Mouse (Mus musculus) heart, adult 2 months (tissue): ENCODE measurements around the gene Tmem259. TPM values are rescaled to one million over a fixed set of nuclear protein-coding genes. Genes with fewer than 3 reads are reported as not detected.

Source experiments
- DNase-seq, 2 experiments: peaks; one replicate each; pipeline ENCODE4 v3.0.0; 2021
- H3K27ac ChIP-seq: fragments of 200-600 bp; 2 replicates; pipeline ENCODE4 v1.8.1; 2022
- H3K27me3 ChIP-seq: fragments of 200-500 bp; 2 replicates; pipeline ENCODE4 v1.6.1; 2012; ENCODE audit warnings: mild to moderate bottlenecking, low read length, inconsistent platforms, mixed read lengths; ENCODE audit not compliant: control insufficient read depth, insufficient read depth
- H3K36me3 ChIP-seq: fragments of 200-500 bp; 2 replicates; pipeline ENCODE4 v1.6.1; 2012; ENCODE audit warnings: low read length, inconsistent platforms; ENCODE audit not compliant: control insufficient read depth, insufficient read depth
- H3K4me1 ChIP-seq: fragments of 200-500 bp; 2 replicates; pipeline ENCODE4 v1.6.1; 2011; ENCODE audit warnings: low read length; ENCODE audit not compliant: control insufficient read depth, insufficient read depth
- H3K4me3 ChIP-seq: fragments of 200-600 bp; 2 replicates; pipeline ENCODE4 v1.8.1; 2022
- H3K79me2 ChIP-seq: fragments of 200-500 bp; replicated peaks from 2 replicates; pipeline ENCODE4 v1.6.1; 2012; ENCODE audit warnings: mild to moderate bottlenecking, inconsistent platforms, low read length, moderate library complexity, mixed read lengths; ENCODE audit not compliant: control insufficient read depth, insufficient read depth
- H3K9ac ChIP-seq: fragments of 200-500 bp; 2 replicates; pipeline ENCODE4 v1.6.1; 2012; ENCODE audit warnings: low read depth, mild to moderate bottlenecking, control low read depth, inconsistent platforms, low read length, mixed read lengths
- CTCF ChIP-seq: fragments of 200-600 bp; IDR thresholded peaks from 2 replicates; pipeline ENCODE4 v1.8.1; 2022; ENCODE audit warnings: antibody characterized with exemption, mild to moderate bottlenecking, moderate library complexity
- EP300 ChIP-seq: fragments of 200-500 bp; IDR thresholded peaks from 2 replicates; pipeline ENCODE4 v1.6.1; 2011; ENCODE audit warnings: low read depth, low read length, control low read depth; ENCODE audit not compliant: insufficient read depth
- POLR2A ChIP-seq: fragments of 200-500 bp; IDR thresholded peaks from 2 replicates; pipeline ENCODE4 v1.6.1; 2011; ENCODE audit warnings: mild to moderate bottlenecking, low read depth, low read length, control low read depth; ENCODE audit not compliant: insufficient read depth
- WGBS: fragments of 180-500 bp; shearing (Covaris S2); methylation state at CpG from one replicate; pipeline ENCODE4 v1.1.7; 2018; 5-methylcytosine and 5-hydroxymethylcytosine counted together
- intact Hi-C: fragments of 180-260 bp; cut with DNase I; formaldehyde crosslinking; loops from one replicate; pipeline ENCODE4 v1.15.1; 2025
- long read RNA-seq: library from polyadenylated mRNA; stranded (forward); transcript quantifications from one replicate; pipeline ENCODE4 v2.0.0, GENCODE M21; 2021
- polyA plus RNA-seq: library from polyadenylated mRNA; depleted of rRNA; stranded (reverse); fragments of >200 nt; gene quantifications from 2 replicates; pipeline ENCODE4 v1.2.3, GENCODE M21; 2012; rRNA removed
- total RNA-seq, 2 experiments: library from RNA; stranded (reverse); gene quantifications; 2 replicates each; pipeline ENCODE4 v1.2.3; 2021

The Tmem259 gene
- 100 to 1,000 TPM; 109 to 124 TPM for total RNA-seq
- polyA plus RNA-seq, result 184 and 220 TPM in 2 replicates
- long read RNA-seq, transcript Tmem259-201 (11 exons, 2,225 nt), result major isoform, 29 of 51 reads
- long read RNA-seq, partial matches to known transcripts, result 6 of 51 reads
- long read RNA-seq, other reads (novel, unspliced or antisense), result 14 of 51 reads

- H3K36me3 ChIP-seq, result no peaks in the 10 kb centered on the region
- peak within 1 kb of the TSS; percentile 96 for H3K27ac ChIP-seq
- H3K79me2 ChIP-seq, result peaks cover 5% of the 10 kb centered on the region
- DNase-seq, result peak; percentile 92 to 93
- H3K9ac ChIP-seq, result peak within 1 kb of the TSS; percentile 87
- peak within 1 kb of the TSS; percentile 92 for H3K4me3 ChIP-seq
- H3K27me3 ChIP-seq, result no peaks in the 10 kb centered on the region
- intact Hi-C loops, result loop anchor here (1.0 to 10.0 kb wide), 3 partner anchors 58 to 280 kb away; partner anchors contain the start of genes Arid3a, Dazap1 and Gamt
- WGBS, result under 1% methylated on average over 49 of the region's 49 CpGs
- H3K4me1 ChIP-seq, result peaks cover 20% of the 10 kb centered on the region
- peak; percentile 69 for TF ChIP-seq CTCF
- 0 out of 2 replicates have a peak, but pooled peaks have one; percentile 8 for TF ChIP-seq POLR2A
- no peak for TF ChIP-seq EP300
These were observed at the start of gene Tmem259 for GRCm38 (mm10) chr10:79984195-79984816. Gene Tmem259, minus strand, starts transcription at chr10:79984330.

- intact Hi-C loops, result no loop called here
These were observed 48.8 kb upstream of the Tmem259 start for GRCm38 (mm10) chr10:80032799-80033480.

GRCm38 (mm10) chr10:80030736-80031135 is 46.6 kb upstream of the Tmem259 start:
- WGBS, result 88% methylated on average over 17 of the region's 17 CpGs
- TF ChIP-seq POLR2A (no peak), EP300 (no peak), CTCF (no peak)
- intact Hi-C loops, result no loop called here
- no peak overlapping the region for H3K27ac ChIP-seq
- H3K4me1 ChIP-seq, result peaks cover 21% of the 10 kb centered on the region
- H3K9ac ChIP-seq, result no peak overlapping the region
- no peak overlapping the region for H3K4me3 ChIP-seq
- no peaks in the 10 kb centered on the region for H3K79me2 ChIP-seq
- no peak for DNase-seq
- H3K27me3 ChIP-seq, result no peaks in the 10 kb centered on the region
- no peaks in the 10 kb centered on the region for H3K36me3 ChIP-seq

More at GRCm38 (mm10) chr10:80032799-80033480, 48.8 kb upstream of the Tmem259 start:
- WGBS, result 14% methylated on average over 5 of the region's 5 CpGs
- H3K27me3 ChIP-seq, result no peaks in the 10 kb centered on the region
- peak overlapping the region; percentile 5; the same call in 1 of the 2 replicates for H3K9ac ChIP-seq
- peak; percentile 68 to 83 for DNase-seq
- H3K4me1 ChIP-seq, result peaks cover 26% of the 10 kb centered on the region
- TF ChIP-seq POLR2A (no peak), EP300 (no peak), CTCF (no peak)
- no peaks in the 10 kb centered on the region for H3K79me2 ChIP-seq
- peak overlapping the region; percentile 85 for H3K27ac ChIP-seq
- peaks cover 2% of the 10 kb centered on the region; the same call in 1 of the 2 replicates for H3K36me3 ChIP-seq
- H3K4me3 ChIP-seq, result no peak overlapping the region

- 93% methylated on average over 8 of the region's 9 CpGs for WGBS
- H3K4me1 ChIP-seq, result peaks cover 15% of the 10 kb centered on the region
- no peak overlapping the region for H3K4me3 ChIP-seq
- intact Hi-C loops, result no loop called here
- no peak overlapping the region for H3K9ac ChIP-seq
- H3K27ac ChIP-seq, result no peak overlapping the region
- no peaks in the 10 kb centered on the region for H3K36me3 ChIP-seq
- H3K27me3 ChIP-seq, result no peaks in the 10 kb centered on the region
- no peaks in the 10 kb centered on the region for H3K79me2 ChIP-seq
- no peak for DNase-seq
- no peak for TF ChIP-seq EP300
- TF ChIP-seq CTCF, result no peak
- TF ChIP-seq POLR2A, result no peak
These were observed 46.1 kb upstream of the Tmem259 start for GRCm38 (mm10) chr10:80030191-80030590.

GRCm38 (mm10) chr10:80028521-80028846 is 44.4 kb upstream of the Tmem259 start:
- Histone ChIP-seq H3K36me3 (no peaks in the 10 kb centered on the region), H3K4me1 (peaks cover 5% of the 10 kb centered on the region), H3K79me2 (no peaks in the 10 kb centered on the region), H3K27me3 (no peaks in the 10 kb centered on the region), H3K27ac (no peak overlapping the region), H3K4me3 (no peak overlapping the region), H3K9ac (no peak overlapping the region)
- intact Hi-C loops, result no loop called here
- no peak for TF ChIP-seq POLR2A
- TF ChIP-seq EP300, result no peak
- no peak for TF ChIP-seq CTCF
- no peak for DNase-seq
- 96% methylated on average over 13 of the region's 13 CpGs for WGBS
